ENCODE assay signal across 21 mouse cellular contexts in the genomic region with DNA sequence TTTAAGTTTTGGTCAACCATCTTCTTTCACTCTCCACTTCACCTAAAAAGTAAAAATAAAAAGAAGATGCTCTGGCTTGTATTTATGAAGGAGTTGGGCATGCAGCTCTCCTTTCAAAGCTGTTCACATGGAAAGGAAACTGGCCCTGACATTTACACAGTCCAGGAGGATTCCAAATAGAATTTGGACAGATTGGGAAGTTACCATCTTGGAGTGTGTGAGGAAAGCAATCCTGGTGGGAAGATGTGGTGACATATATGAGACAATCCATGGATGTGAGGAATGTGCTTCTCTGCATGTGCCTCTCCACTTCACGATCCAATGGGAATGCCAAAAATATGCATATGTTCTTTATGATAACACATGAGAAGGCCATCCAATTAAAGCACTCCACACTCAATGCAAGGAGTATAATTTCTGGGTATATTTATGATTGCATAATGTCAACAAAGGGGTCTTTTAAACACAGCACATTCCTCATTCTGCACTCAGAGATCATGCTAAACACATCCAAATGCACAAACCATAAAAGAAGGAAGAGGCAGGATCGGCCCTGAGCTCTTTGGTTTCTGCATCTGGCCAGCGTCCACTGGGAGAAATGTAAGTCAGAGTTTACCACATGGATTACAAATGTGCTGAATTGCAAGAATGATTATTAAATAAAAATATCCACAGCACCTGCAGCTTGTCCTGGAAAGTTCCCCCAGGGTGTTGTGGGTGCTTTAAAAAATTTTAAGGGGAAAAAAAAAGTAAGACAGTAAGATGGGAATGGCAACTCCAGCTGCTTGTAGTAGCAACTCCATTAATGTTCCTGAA.
DNase-seq lines count a peak whose midpoint lies in the region; ATAC-seq lines count a peak whose summit lies in the region.
"Had no signal": no experiment of that assay in that cellular context is flagged by ENCODE, and none has a peak within 500 bp of the region (broad histone marks: within the 10 kb centered on the region; RNA-seq: fewer than 3 reads in every experiment).

No protein-coding gene starts in this region.

- no peak overlapping the region for H3K27ac ChIP-seq in heart, embryonic 10.5 days
- H3K27ac ChIP-seq in stomach, embryonic 15.5 days: 0 out of 2 replicates have a peak overlapping the region, but pooled peaks have one; percentile 5
- H3K27ac ChIP-seq: forebrain, embryonic 12.5 days; gastrocnemius, adult 2 months; heart, embryonic 15.5 days; hindbrain, embryonic 13.5 days; hindbrain, postnatal 0 days had no signal

- ATAC-seq in stomach, embryonic 15.5 days (ENCODE audit: insufficient read depth, low FRiP score, low read depth): no peak
- no peak for ATAC-seq in cerebellum, adult (ENCODE audit: insufficient number of reproducible peaks, low FRiP score, low TSS enrichment)
- ATAC-seq: hindbrain, postnatal 0 days had no signal

- peak; percentile 29 for DNase-seq in heart, adult 11 months
- DNase-seq in heart, embryonic 10.5 days (ENCODE audit: low spot score): no peak
- DNase-seq in NIH3T3 (ENCODE audit: low read depth): peak; percentile 62
- peak; percentile 15 for DNase-seq in brain, adult 2 months (ENCODE audit: low read depth, low spot score)
- no peak for DNase-seq in layer of hippocampus, adult 18-20 months (ENCODE audit: low spot score in 2 of 2)
- DNase-seq: adrenal gland, adult 8-10 months; adrenal gland, postnatal 36 days; cerebellum, adult 18-20 months; cerebellum, postnatal 10 days; gastrocnemius, adult 2 months; gastrocnemius, postnatal 25 days; heart, adult 18-20 months; heart, postnatal 14 days had no signal

- no peak overlapping the region for H3K4me2 ChIP-seq in stomach, embryonic 15.5 days
- H3K4me2 ChIP-seq: forebrain, embryonic 12.5 days; heart, embryonic 11.5 days; heart, embryonic 15.5 days; hindbrain, embryonic 13.5 days had no signal

- H3K4me1 ChIP-seq in heart, embryonic 10.5 days: no peaks in the 10 kb centered on the region
- no peaks in the 10 kb centered on the region for H3K4me1 ChIP-seq in stomach, embryonic 15.5 days
- H3K4me1 ChIP-seq: forebrain, embryonic 12.5 days; heart, embryonic 15.5 days; hindbrain, embryonic 13.5 days had no signal

- 72% methylated on average over 3 of the region's 3 CpGs for WGBS in heart, embryonic 10.5 days
- 36% methylated on average over 3 of the region's 3 CpGs for WGBS in stomach, embryonic 15.5 days

- no peak overlapping the region for H3K9ac ChIP-seq in stomach, embryonic 15.5 days
- H3K9ac ChIP-seq: forebrain, embryonic 12.5 days; heart, embryonic 15.5 days; hindbrain, embryonic 13.5 days had no signal

- no peaks in the 10 kb centered on the region for H3K27me3 ChIP-seq in heart, embryonic 10.5 days (ENCODE audit: insufficient read depth, poor library complexity, severe bottlenecking)
- no peaks in the 10 kb centered on the region for H3K27me3 ChIP-seq in stomach, embryonic 15.5 days (replicated peaks)
- H3K27me3 ChIP-seq: CH12.LX; forebrain, embryonic 12.5 days; heart, embryonic 15.5 days; hindbrain, embryonic 13.5 days had no signal

- H3K36me3 ChIP-seq in heart, embryonic 10.5 days: no peaks in the 10 kb centered on the region
- H3K36me3 ChIP-seq in stomach, embryonic 15.5 days: no peaks in the 10 kb centered on the region
- H3K36me3 ChIP-seq: forebrain, embryonic 12.5 days; heart, embryonic 15.5 days; hindbrain, embryonic 13.5 days had no signal

- H3K4me3 ChIP-seq in heart, embryonic 10.5 days: no peak overlapping the region
- no peak overlapping the region for H3K4me3 ChIP-seq in stomach, embryonic 15.5 days (replicated peaks)
- H3K4me3 ChIP-seq: forebrain, embryonic 12.5 days; gastrocnemius, adult 2 months; heart, embryonic 15.5 days; hindbrain, embryonic 13.5 days had no signal

- H3K9me3 ChIP-seq in heart, embryonic 10.5 days: no peaks in the 10 kb centered on the region
- H3K9me3 ChIP-seq in stomach, embryonic 15.5 days: no peaks in the 10 kb centered on the region
- H3K9me3 ChIP-seq: forebrain, embryonic 12.5 days; heart, embryonic 15.5 days; hindbrain, embryonic 13.5 days had no signal

Comparison
In these comparisons a context has a peak if more than half of its experiments do, and no peak if none do; other contexts are left out.
1. DNase-seq: peak in heart, adult 11 months (single experiment), NIH3T3 (single experiment) and brain, adult 2 months (single experiment); none in heart, embryonic 10.5 days (single experiment) and layer of hippocampus, adult 18-20 months (0 of 2).